Mouse (Mus musculus) monocyte, adult 2 months (primary cell): ENCODE results near the gene Vmn1r16.
"Not testable (repeated sequence)": the region's sequence is repeated elsewhere in the genome, so short reads cannot be mapped to it uniquely, and the experiment has no call there.

Experiments used
- DNase-seq, 2 experiments: peaks; one replicate each; pipeline ENCODE4 v3.0.0; 2022; ENCODE audit warnings: low spot score in 2 of 2, low read depth in 1 of 2

The Vmn1r16 gene

DNA sequence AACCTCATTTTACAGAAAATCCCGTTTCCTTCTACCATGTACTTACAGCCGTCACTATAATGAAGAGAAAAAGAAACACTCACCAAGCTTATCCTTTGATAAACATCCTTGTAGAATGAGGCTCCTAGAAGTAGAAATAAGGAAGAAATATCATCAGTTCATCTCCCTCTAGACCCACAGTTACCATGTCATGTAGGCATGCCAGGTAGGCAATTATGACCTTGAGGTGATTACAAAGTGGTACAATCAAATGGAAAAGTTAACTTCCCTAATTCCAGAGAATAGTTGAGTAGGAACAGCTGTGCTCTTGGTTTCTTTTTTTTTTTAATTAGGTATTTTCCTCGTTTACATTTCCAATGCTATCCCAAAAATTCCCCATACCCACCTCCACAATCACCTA is at the start of gene Vmn1r16:
TSS of gene Vmn1r16 (minus strand) at position 101 of the 400 bp plus-strand sequence.
- DNase-seq = no peak

DNA sequence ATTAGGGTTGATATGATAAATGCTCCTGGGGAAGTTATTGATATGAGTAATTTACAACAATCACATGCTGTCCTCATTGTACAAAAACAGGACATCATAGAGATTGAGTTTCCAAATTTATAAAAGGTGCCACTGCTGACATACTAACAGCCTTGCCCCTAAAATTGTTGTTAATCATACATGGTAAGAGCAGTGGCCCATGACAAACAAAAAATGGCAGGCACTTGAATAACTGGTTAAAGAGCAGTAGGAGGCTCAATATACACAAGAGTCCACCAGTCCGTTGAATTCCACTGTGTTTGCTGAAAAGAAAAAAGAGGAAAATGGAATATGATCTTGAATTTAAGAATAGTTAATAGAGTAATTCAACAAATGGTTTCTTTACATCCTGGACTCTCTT is 38.2 kb upstream of the Vmn1r16 start:
- no peak for DNase-seq

DNA sequence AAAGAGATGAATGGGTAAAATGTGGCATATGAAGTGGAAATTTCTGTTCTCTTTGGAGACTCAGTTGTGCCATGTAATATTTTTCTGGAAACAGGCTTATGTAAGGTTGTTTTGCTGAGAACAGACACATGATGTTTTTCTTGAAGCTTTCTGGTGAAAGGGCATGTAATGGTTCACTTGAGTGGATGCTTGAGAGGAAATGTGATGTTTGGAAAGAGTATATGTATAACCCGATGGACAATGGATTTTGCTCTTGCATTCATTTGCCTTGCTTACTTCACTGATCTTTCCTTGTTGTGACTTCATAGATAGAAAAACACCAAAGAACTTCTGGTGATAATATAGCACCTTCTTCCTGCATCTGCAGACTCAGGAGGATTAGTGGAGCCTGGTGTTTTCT is 36.6 kb upstream of the Vmn1r16 start:
- not testable (repeated sequence) for DNase-seq

DNA sequence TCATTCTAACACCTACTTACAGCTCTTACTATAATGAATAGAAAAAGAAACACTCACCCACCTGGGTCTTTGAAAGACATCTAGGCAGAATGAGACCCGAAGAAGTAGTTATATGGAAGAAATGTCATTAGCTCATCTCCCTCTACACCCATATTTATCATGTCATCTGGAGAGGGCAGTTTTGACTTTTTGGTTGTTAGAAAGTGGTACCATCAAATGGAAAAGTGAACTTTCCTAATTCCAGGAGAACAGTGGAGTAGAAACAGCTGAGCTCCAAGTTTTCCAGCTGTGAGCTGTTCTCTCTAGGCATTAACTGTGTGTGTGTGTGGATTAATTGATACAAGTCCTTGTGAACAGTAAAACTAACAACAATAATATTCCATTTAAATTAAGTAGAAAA is 34.3 kb upstream of the Vmn1r16 start, which contains the start of gene Vmn1r17:
TSS of gene Vmn1r17 (minus strand) at position 101 of the 400 bp plus-strand sequence.
- no peak for DNase-seq

DNA sequence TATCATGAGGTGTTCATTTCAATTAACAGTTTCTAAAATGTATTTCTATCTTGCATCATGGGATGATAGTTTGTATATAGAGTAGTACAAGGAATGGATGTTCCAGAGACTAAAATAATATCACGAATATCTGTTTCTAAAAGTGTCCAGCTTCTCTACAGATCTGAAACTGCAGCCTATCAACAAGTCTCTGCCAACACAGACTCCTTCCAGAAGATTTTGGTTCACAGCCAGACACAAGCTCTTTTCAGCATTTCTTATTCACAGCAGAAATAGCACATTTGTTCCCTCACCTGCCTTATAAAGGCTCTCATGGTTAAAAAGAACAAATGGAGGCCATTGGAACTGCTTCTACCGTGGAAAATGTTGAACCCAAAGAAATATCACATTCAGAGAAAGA is 27.6 kb upstream of the Vmn1r16 start:
- DNase-seq = no peak

DNA sequence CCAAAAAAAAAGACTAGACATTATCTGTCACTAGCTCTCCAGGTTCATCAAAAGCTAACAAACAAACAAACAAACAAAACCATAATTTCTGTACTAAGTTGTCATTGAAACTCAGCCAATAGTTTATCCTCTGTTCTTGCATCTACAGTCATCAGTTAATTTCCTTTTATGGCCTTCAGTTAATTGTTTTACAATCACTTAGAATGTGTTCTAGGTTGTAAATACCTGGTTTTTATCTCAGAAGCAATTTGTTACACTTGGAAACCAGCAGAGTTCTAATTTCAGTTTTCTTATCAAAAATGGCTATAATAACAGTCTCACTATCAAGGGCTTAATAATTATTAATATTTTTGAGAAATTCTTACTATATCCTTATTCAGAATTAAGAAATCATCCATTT is 3.1 kb downstream of the Vmn1r16 start:
- DNase-seq = no peak

DNA sequence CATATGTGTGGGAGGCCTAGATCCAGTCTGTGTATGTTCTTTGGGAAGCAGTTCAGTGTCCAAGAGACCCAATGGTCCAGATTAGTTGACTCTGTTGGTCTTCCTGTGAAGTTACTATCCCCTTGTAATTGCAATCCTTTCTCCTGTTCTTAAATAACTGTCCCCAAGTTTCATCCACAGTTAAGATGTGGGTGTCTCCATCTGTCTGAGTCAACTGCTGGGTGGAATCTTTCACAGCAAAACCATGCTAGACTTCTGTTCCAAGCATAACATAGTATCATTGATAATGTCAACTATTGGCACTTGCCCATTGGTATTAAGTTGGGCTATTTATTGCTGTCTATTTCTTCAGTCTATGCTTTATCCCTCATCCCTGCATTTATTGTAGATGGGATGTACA is 50.3 kb downstream of the Vmn1r16 start:
- DNase-seq = no peak

DNA sequence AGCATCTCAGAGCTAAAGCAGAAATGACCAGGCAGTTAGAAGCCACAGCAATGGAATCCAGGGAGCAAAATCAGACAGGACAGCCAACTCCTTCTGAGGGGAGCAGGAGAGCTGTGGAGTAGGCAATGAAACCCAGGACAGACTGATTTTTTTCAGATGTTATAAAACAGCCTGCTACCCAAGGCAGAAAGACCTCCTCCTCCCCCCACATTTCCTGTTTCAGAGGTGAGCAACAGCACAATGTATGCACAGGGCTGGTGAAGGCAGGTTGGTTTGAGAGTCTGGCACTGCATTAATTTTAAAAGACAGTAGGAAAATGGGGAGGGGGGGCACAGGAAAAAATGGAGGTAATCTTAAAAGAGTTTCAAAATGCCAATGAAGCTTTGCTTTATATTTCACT is 56.8 kb downstream of the Vmn1r16 start:
- no peak for DNase-seq

DNA sequence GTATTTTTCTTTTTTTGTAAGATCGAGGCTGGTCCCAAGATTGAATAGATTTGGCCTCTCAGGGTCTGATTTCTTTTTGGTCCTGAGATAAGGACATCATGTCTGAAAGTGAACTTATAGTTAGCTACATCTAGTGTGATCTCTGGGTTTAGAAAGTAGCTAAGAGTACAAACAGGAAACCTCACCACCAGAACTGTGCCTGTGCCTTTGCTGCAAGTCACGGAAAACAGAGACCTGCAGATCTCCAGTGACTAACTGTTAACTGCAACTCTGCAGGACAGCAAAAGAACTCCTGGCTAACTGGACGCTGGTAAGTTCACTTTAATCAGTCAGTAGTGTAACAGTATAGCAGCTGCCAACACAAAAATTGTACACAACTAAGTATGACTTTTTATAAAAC is 57.4 kb downstream of the Vmn1r16 start:
- no peak for DNase-seq
